Mouse (Mus musculus) cerebellum, postnatal 25 days (tissue): ENCODE measurements around the gene Socs2.

Experiments used
- DNase-seq, 2 experiments: peaks; one replicate each; pipeline ENCODE4 v3.0.0; 2021; ENCODE audit warnings: mixed read lengths in 2 of 2

Gene Socs2

DNA sequence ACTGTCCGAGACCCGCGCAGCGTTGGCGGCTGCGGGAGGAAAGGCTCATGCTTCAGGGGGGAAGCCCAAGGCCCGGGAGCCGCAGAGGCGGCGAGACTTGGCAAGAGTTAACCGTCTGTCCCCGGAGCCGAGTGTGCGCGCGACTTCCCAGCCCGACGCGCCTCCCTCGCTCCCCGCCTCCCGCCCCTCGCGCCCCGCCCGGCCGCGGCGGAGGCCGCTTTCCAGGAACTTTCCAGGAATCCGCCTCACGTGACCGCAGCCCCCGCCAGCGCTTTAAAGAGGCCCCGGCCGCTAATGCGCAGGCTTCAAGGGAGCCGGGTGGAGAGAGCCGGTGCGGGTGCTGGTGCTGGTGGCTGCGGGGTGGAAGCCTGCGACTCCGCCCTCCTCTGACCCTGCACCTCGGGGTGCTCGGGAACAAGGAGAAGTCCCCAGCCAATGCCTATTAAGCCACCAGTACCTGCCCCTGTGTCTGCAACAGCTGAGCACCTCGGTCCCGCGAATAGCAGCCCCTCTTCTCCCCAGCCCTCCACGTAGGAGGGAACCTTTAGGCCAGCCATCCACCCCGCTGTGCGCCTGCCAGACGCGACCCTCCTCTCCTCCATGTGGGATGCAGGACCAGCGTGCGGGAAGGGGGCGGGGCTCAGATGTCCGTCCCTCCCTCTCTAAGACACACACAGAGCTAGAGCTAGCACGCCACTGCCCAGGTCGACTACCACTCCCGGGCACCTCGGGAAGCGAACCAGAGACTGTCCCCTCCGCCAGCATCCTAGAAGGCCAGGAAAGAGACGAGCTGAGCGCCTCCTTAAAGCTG, at the start of gene Socs2:
Gene Socs2 (minus strand): TSS at position 496 of the 811 bp plus-strand sequence.
- DNase-seq, result peak; percentile 83 to 88

DNA sequence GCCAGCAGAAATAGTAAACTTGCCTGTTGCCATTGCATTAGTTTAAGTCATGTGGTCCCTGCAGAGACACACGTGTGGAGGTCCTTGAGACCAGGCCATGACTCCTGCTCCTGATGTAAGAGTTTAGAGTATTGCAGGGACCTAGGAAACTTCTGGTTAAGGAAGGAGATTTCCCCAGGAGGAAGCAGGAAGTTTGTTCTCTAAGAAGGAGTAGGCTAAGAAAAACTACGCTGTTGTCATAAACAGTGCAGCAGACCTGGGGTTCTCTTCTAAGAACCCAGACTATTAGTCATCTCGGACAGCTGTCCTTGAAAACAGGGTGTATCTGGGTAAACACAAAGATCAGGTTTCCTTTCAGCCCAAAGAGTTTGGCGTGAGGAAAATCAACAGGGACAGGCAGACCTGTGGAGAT, 48.5 kb upstream of the Socs2 start:
- no peak for DNase-seq

DNA sequence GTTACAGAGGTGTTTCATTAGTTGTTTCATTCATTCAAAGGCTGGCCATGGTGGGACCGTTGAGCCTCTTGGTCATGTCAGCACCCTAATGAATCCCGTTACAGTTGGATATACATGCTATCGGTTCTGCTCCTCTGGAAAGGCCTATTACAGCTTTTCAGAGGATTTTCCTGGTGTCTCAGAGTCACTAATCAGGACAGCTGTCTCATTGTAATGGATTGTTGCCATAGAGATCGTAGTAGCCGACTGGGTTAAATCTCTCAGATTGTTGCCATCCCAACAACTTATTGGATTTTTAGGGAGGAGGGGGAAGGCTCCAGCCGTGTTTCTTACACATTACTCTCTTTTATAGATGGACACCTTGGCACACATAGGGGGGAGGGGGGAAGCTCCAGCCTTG, 47.5 kb upstream of the Socs2 start:
- DNase-seq, result no peak

DNA sequence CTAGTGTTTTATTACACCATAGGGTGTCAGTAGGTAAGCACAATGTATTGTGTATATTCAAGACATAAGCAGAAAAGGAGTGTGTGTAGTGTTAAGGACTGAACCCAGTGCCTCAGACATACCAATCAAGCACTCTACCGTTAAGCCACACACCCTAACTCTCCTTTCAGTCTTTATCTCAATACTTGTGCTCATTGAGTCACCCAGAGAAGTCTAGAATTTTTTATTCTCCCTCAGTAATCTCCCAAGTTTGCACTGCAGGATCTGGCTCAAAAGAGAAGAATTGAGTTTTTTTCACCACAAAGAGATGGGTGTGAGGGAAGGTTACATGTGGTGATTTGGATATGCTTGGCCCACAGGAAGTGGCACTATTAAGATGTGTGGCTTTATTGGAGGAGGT, 45.3 kb upstream of the Socs2 start:
- no peak for DNase-seq

DNA sequence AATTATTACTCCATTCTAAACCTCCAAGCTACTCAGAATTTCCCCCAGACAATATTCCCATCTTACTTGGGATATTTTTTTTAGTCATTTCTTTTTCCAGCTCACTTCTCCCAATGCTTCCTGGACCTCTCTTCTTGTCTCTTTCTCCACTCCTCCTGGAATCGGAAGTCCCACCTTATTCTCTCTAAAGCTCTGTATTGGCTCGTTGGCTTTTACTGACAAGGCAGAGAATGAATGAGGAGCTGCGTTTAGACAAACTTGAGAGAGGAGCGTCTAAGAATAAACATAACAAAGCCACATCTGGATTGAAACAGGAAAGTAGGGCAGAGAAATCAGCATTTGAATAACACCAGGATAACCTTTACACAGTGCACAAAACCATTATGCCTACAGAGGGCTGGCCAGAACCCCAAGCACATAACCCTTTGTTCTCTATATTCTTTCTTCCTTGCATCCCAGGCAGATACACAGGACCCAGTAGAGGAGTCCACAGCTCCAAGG, 44.1 kb upstream of the Socs2 start:
- DNase-seq, result no peak

DNA sequence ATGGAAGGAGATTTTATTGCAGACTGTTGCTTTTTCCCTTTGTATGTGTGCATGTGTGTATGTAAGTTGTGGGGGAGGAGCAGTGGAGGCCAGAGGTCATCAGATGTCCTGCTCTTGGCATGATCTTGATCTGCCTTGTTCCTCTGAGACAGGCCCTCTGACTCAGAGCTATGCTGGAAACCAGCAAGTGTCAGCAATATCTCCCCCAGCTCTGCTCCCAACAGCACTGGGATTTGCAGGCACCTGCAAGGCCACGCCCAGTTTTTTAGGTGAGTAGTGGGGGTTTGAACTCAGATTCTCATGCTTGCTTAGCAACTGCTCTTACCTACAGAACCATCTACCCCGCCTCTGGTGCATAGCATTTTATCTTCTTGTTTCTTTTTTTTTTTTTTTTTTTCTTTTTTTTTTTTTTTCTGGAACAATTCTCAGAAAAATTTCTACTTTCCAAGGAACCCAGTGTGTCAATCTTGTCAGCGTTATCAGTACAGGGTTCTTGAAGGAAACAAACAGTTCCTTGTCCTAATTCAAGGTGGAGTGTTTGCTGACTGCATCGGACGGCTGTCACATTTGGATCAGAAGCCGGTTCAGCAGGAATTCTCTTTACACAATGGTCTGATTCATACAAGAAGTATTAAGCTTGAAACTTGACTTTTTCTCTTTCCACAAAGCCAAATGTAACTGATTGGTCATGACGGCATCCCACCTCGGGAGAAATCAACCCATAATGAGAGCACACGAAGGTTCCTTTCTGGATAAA, 41.2 kb upstream of the Socs2 start:
- no peak for DNase-seq

DNA sequence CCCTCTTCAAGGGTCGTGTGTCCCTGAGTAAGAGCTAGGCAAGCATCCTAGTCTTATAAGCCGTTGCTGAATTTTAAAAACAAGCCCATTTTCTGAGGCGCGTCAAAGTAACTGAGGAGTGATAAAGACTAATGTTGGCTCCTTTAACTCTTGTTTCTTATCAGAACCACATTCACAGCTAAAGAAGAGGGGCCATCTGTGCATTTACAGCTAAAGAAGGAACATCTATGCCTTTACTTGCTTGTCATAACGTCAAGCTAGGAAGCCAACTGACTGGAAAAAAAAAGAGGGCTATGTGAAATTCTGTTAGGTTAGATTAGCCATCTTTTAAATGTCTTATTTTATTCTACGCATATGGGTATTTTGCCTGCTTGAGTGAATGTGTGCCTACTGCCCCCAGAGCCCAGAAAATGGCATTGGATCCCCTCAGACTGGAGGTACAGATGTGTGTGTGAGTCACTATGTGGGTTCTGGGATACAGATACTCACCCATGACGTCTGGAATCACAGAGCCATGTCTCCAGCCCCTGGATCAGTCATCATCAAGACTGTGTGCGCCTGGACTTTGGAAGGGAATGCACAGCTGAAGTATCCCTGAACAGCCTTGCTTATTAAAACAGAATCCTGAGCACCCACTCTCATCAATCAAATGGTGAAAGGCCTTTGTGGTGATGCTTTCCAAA, 40.5 kb upstream of the Socs2 start:
- DNase-seq, result no peak

DNA sequence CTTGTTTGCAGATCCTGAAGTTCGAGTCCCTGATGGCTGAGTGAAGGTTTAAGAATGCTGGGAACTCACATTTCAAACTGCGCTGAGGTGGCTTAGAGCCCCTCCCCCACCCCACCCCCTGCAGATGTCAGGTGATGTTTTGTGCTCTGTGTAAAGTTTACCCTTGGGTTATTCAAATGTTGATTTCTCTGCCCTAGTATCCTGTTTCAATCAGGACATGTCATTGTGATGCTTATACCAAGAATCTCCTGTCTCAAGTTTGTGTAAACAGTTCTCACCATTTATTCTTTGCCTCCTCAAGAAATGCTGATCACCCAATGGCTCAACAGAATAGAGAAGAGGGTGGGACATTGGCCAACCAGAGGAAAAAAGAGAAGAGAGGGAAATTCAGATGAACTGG, 39.1 kb upstream of the Socs2 start:
- DNase-seq, result no peak

DNA sequence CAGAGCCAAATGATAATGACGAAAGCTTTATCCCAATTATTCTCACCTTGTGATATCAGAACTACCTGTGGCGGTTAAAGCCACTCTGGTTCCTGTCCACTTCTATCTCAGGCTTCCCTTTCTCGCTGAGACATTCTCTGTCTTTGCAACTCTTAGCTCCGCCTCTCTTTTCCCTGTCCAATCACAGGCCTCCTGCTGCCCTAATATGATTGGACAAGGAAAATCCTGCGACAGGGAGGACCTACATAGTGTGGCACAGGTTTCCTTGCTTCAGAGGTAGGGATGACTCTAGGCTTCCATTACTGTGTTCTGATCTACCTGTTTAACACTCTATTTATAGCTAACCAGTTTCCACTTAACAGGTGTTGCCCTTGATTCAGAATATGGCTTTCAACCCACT, 36.3 kb upstream of the Socs2 start:
- no peak for DNase-seq

DNA sequence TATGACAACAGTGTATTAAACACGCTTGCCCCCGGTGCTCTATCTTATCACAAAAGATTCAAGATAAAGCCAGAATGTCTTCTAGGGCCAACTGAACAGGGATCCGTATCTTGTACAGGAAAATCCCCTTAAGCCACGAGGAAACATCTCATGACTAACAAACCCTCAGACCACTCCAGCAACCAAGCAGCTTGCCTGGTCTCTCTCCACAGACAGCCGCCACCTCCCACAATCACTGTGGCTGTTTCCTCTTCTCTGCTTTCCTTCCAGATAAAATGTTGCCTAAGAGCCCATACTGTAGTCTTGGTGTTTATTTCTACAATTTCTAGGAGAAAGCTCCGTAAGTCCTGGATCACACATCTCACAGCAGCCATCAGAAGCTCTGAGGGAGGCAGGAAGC, 32.1 kb upstream of the Socs2 start:
- no peak for DNase-seq

DNA sequence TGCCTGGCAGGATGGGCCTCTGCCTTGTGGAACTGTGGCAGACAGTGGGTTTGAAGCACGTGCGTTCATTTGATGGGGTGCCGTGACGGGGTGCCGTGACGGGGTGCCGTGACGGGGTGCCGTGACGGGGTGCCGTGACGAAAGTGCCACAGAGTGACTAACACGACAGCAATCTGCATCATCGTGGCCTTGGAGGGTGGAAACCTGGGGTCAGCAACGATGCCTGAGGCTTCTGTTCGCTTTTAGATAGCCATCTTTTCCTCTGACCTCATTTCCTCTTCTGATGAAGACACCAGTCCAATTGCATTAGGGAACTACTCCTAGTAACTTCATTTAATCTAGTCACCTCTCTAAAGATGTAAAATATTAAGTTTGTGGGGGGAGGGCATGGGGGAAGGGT, 31.0 kb upstream of the Socs2 start:
- no peak for DNase-seq

DNA sequence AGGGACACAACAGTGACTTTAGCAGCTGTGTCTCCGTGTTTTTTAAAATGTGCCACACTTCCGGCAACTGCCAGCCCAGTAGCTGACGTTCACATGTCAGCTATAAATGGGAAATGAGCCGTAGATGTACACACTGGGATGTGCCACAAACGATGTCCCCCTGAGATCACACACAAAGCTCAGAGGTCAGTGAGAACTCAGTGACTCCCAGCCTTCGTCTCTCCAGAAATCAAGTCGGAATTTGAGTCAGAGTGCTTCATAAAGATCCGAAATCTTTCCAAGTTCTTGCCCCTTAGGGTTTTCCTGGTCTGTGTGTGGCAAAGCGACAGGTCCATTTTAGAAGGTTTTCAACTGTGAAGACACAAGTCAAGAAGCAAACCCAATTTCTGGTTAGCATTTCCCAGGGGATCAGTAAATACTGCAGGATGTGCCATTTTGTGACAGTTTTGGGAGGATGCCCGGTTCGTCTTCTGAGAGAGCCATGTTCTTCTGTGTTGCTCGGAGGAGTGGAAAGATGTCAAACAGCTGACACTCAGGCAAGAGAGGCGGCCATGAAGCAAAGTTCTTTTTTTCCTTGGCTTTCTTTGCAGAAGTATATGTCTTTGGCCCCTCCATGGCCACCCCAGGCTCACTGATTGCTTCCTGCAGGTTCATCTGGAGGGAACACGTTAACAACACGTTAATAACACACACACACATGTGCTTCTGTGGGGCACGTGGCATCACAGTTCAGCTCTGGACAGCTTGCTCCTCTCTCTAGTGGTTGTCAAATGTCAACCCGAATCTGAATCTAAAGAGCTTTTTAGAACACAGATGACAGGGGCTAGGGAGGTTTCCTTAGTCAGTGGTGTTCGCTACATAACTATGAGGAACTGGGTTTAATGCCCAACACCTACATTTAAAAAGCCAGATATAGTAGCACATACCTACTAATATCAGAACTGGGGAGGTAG, 28.4 kb upstream of the Socs2 start:
- DNase-seq, result peak in 1 of 2 experiments; percentile 11

DNA sequence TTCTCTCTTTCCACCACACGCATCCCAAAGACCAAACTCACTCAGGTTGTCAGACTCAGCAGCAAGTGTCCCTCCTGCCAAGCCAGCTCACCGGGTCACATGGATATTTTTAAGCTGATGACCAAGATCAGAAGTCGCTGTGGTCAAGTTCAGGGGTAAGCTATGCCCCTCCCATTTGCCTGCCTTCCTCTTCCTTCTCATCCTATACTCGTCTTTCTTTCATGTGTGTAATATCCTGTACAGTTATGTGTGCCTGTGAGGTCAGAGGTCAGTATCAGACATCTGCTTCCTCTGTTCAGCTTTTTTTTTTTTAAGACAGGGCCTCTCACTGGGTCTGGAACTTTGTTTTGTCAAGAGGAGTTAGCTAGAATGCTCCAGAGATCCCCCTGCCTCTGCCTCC, 25.4 kb upstream of the Socs2 start:
- no peak for DNase-seq

DNA sequence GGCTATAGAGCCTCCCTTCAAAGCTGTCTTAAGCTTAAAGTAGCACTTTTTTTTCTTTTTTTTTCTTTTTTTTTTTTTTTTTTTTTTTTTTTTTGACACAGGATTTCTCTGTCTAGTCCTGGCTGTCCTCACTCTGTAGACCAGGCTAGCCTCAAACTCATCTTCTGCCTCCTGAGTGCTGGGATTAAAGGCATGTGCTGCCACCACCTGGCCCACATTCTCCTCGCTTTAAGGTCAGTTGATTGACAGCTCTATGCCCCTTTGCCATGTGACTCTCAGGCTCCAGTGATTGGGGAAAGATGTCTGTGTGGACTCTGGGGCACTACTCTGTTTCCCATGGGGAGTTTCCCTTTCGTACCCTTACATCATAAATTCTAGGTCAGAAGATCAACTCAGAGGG, 23.6 kb upstream of the Socs2 start:
- DNase-seq, result no peak

DNA sequence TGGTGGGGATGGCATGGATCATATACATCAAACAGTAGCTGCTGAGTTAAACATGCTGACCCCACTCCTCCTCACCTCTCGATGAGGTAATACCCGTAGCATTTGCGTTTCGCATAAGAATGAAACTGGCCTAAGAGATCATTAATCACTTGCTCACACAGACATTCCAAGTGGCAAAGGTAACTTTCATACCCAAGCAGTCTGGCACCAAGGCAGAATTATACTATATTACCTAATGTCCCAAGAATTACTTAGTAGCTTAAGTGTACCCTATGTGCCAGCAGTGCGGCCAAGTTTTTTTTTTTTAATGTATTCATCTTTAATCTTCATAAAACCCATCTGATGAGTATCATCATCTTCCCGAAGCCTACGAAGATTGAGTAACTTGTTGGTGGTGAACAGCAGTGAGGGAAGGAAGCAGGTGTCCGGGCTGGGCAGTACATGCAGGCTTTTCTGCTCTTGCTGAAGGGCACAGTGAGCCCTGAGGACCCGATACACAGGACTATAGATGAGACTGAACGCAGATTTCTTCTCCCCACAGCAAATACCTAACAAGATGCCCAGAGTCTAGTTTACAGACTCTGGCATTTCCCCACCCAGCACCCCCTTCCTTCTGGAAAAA, 22.8 kb upstream of the Socs2 start:
- no peak for DNase-seq

DNA sequence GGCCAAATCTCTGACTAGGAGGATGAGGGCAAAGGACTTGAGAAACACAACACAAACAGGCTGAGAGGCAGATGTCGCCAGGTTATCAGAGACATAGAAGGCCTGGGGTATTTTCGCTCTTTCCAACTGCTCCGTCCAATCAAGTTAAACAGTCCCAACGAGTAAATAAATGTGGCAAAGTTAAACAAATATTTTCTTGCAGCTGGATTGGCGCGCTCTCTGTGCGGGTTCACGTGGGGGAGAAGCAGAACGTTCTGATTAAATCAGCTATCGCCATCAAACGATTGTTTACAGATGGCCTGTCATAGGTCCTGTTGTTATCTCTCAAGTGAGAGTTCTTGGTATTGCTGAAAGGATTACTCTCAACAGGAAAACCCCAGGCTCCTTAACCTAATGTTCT, 22.0 kb upstream of the Socs2 start:
- DNase-seq, result no peak

DNA sequence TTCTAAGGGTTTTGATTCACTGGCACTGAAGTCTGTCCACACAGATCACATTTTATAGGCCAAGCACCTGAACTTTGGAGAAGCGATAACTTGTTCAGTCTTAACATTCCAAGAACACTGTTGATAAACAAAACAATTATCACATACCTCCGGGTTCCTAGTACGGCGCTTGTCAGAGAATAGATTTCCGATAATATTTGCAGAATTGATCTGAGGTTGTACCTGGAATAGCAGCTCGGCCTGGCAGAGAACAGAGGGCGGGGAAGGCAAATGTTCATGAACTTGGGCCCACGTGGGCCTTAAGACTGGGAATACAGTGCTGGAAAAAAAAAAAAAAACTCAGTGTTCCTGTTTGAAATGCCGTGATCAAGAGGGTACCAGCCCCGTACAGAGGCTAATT, 13.3 kb upstream of the Socs2 start:
- no peak for DNase-seq

DNA sequence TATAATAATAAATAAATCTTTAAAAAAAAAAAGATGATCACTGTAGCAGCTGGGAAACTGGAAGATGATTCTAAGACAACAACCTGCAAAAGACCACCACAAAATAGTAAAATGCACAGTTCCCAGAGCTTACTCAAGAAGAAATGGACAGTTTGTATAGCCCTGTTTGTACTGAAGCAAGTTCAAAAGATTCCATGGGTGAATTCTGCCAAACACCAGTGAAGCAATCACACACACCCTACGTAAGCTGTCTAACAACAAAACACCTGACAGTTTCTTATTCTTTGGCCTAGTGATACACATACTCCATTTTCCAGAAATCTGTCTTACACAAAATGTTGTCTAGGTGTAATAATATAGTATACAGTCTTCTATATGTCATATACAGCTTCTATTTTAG, 12.1 kb upstream of the Socs2 start:
- no peak for DNase-seq

DNA sequence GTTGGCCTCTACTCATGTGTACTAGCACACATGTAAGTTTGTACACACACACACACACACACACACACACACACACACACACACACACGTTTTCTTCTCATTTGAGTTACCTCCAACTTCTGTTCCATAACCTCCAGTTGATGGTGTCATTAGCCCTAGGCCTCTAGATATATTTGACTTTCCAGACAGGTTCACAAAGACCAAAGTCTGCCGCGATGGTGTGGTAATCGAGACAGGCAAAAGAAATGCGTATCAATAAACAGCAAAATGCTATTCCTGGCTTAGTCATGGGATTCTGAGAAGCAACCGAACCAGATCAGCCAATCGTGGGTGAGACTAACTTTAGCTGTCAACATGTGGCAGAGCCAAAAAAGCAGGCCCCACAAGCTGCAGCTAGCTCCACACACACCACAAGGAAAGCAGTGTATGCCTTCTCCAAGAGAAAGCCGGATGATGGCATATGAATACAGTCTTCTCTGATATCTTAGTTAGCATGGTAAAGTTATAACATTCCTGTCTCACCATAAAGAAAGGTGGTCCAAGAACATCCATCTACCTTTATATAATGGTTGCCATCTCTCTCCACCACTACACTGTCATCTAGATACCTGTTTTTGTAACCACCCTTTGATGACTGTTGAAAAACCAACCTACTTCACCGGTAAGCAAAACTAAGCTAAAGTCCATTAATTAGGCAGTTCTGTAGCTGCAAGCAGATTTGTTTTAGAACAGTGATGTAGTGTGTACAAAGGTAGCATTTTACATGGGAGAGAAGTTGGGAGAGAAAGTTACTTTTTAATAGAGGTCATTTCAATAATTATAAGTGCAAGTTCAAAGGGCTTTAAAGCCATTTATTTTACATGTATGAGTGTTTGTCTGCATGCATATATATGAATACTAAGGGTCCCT, 9.5 kb upstream of the Socs2 start:
- no peak for DNase-seq

DNA sequence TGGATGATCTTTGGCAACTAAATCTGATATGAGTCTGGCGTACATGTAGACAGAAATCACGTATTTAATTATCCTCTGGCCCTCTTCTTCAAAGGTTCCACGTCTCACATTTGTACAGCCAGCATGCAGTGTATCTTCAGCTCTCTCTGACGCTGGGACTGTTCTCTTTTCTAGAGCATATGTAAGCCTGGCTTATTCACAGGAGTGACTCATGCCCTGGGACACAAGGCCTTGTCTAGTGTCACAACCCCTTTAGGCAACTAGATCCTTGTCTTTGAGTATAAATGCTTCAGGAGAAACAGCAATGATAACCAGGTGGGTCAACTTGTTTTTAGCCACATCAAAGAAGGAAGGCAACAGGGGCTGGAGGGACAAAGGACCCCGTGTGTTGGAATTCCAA, 5.7 kb upstream of the Socs2 start:
- no peak for DNase-seq

DNA sequence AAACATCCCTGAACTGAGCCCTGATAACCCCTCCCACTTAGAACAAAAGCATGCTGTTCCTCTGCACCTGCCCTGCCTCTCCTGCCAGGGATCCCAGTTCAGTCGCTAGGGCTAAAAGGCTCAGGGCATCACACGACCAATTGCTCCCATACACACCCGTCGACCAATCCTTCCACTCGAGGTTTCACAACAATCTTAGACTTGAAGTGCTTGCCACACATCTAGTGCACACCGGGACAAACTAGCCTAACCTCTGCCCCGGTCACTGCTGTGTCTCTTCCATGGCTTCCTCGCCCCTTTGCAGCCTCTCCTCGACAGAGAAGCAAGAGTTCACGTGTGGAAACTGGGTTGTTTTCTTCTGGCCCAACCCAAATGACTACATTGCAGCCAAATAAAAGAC, 3.3 kb upstream of the Socs2 start:
- DNase-seq, result no peak
